Mouse (Mus musculus): ENCODE results near the gene Gm34653.
"Not testable (repeated sequence)": the region's sequence is repeated elsewhere in the genome, so short reads cannot be mapped to it uniquely, and the experiment has no call there.

Gm34653 gene

GRCm38 (mm10) chr2:34832766-34833457, at the start of gene Gm34653:
Gene Gm34653, plus strand, starts transcription at chr2:34833007.
- not testable (repeated sequence) for DNase-seq (ENCODE audit: low read depth, low spot score)

GRCm38 (mm10) chr2:34783064-34784020, 49.5 kb upstream of the Gm34653 start:
- no peak for DNase-seq (ENCODE audit: low read depth, low spot score)

- peak; percentile 33 for DNase-seq (ENCODE audit: low read depth, low spot score)
Measured at GRCm38 (mm10) chr2:34784085-34784484, 48.7 kb upstream of the Gm34653 start.

GRCm38 (mm10) chr2:34790282-34790681, 42.5 kb upstream of the Gm34653 start:
- no peak for DNase-seq (ENCODE audit: low read depth, low spot score)

- DNase-seq (ENCODE audit: low read depth, low spot score), result not testable (repeated sequence)
Measured at GRCm38 (mm10) chr2:34792543-34792942, 40.3 kb upstream of the Gm34653 start.

- DNase-seq (ENCODE audit: low read depth, low spot score), result no peak
Measured at GRCm38 (mm10) chr2:34794511-34794910, 38.3 kb upstream of the Gm34653 start.

- DNase-seq (ENCODE audit: low read depth, low spot score), result no peak
Measured at GRCm38 (mm10) chr2:34795426-34795825, 37.4 kb upstream of the Gm34653 start.

GRCm38 (mm10) chr2:34799357-34800256, 33.2 kb upstream of the Gm34653 start, which contains the start of gene Rabepk:
Gene Rabepk, minus strand, starts transcription at chr2:34799912.
- peak; percentile 46 for DNase-seq (ENCODE audit: low read depth, low spot score)

GRCm38 (mm10) chr2:34800371-34800770, 32.4 kb upstream of the Gm34653 start:
- no peak for DNase-seq (ENCODE audit: low read depth, low spot score)

GRCm38 (mm10) chr2:34801516-34802482, 31.0 kb upstream of the Gm34653 start:
- peak; percentile 97 for DNase-seq (ENCODE audit: low read depth, low spot score)

- DNase-seq (ENCODE audit: low read depth, low spot score), result not testable (repeated sequence)
Measured at GRCm38 (mm10) chr2:34802565-34803245, 30.1 kb upstream of the Gm34653 start.

GRCm38 (mm10) chr2:34803746-34804145, 29.1 kb upstream of the Gm34653 start:
- no peak for DNase-seq (ENCODE audit: low read depth, low spot score)

- DNase-seq (ENCODE audit: low read depth, low spot score), result no peak
Measured at GRCm38 (mm10) chr2:34804172-34804571, 28.6 kb upstream of the Gm34653 start.

GRCm38 (mm10) chr2:34804815-34805214, 28.0 kb upstream of the Gm34653 start:
- DNase-seq (ENCODE audit: low read depth, low spot score), result no peak

- no peak for DNase-seq (ENCODE audit: low read depth, low spot score)
Measured at GRCm38 (mm10) chr2:34805364-34805950, 27.4 kb upstream of the Gm34653 start.

- no peak for DNase-seq (ENCODE audit: low read depth, low spot score)
Measured at GRCm38 (mm10) chr2:34808057-34808456, 24.8 kb upstream of the Gm34653 start.

- no peak for DNase-seq (ENCODE audit: low read depth, low spot score)
Measured at GRCm38 (mm10) chr2:34809568-34809967, 23.2 kb upstream of the Gm34653 start.

GRCm38 (mm10) chr2:34810775-34811174, 22.0 kb upstream of the Gm34653 start:
- DNase-seq (ENCODE audit: low read depth, low spot score), result no peak

GRCm38 (mm10) chr2:34812706-34813105, 20.1 kb upstream of the Gm34653 start:
- no peak for DNase-seq (ENCODE audit: low read depth, low spot score)

Measured in retina, postnatal 7 days (tissue).